ENCODE assay signal across 25 mouse cellular contexts in genomic region chr3:40200174-40200573, GRCm38 (mm10).
"Had no signal": no experiment of that assay in that cellular context is flagged by ENCODE, and none has a peak within 500 bp of the region (broad histone marks: within the 10 kb centered on the region; RNA-seq: fewer than 3 reads in every experiment).

No protein-coding gene starts in this region.

- H3K4me3 ChIP-seq: embryonic facial prominence, embryonic 10.5 days; embryonic facial prominence, embryonic 12.5 days; embryonic facial prominence, embryonic 13.5 days; embryonic facial prominence, embryonic 15.5 days; erythroblast, embryonic 14.5 days; forebrain, embryonic 10.5 days; forebrain, embryonic 12.5 days; forebrain, embryonic 13.5 days; forebrain, embryonic 15.5 days; gastrocnemius, adult 2 months; heart, adult 2 months had no signal

- H3K4me2 ChIP-seq: embryonic facial prominence, embryonic 12.5 days; embryonic facial prominence, embryonic 13.5 days; embryonic facial prominence, embryonic 15.5 days; forebrain, embryonic 12.5 days; forebrain, embryonic 13.5 days; forebrain, embryonic 15.5 days had no signal

- H3K27ac ChIP-seq: embryonic facial prominence, embryonic 10.5 days; embryonic facial prominence, embryonic 12.5 days; embryonic facial prominence, embryonic 13.5 days; embryonic facial prominence, embryonic 15.5 days; forebrain, embryonic 10.5 days; forebrain, embryonic 12.5 days; forebrain, embryonic 13.5 days; forebrain, embryonic 15.5 days; gastrocnemius, adult 2 months; heart, adult 2 months had no signal

- H3K4me1 ChIP-seq: embryonic facial prominence, embryonic 10.5 days; embryonic facial prominence, embryonic 12.5 days; embryonic facial prominence, embryonic 13.5 days; embryonic facial prominence, embryonic 15.5 days; forebrain, embryonic 10.5 days; forebrain, embryonic 12.5 days; forebrain, embryonic 13.5 days; forebrain, embryonic 15.5 days had no signal

- H3K9ac ChIP-seq: embryonic facial prominence, embryonic 12.5 days; embryonic facial prominence, embryonic 13.5 days; embryonic facial prominence, embryonic 15.5 days; forebrain, embryonic 12.5 days; forebrain, embryonic 13.5 days; forebrain, embryonic 15.5 days; forebrain, postnatal 0 days had no signal

- DNase-seq: cerebellum, adult 9-10 months; cerebellum, adult 9-11 months; cerebellum, postnatal 10 days; cerebellum, postnatal 14 days; cerebellum, postnatal 25 days; cerebellum, postnatal 36 days; embryo, embryonic 11 days; forebrain, postnatal 0 days; gastrocnemius, adult 2 months; gastrocnemius, postnatal 10 days; gastrocnemius, postnatal 14 days; gastrocnemius, postnatal 25 days; gastrocnemius, postnatal 36 days; heart, adult 11 months; heart, adult 18-20 months; heart, adult 2 months had no signal

- H3K36me3 ChIP-seq: embryonic facial prominence, embryonic 10.5 days; embryonic facial prominence, embryonic 12.5 days; embryonic facial prominence, embryonic 13.5 days; embryonic facial prominence, embryonic 15.5 days; forebrain, embryonic 10.5 days; forebrain, embryonic 12.5 days; forebrain, embryonic 15.5 days had no signal

- H3K9me3 ChIP-seq: embryonic facial prominence, embryonic 10.5 days; embryonic facial prominence, embryonic 12.5 days; embryonic facial prominence, embryonic 13.5 days; embryonic facial prominence, embryonic 15.5 days; forebrain, embryonic 10.5 days; forebrain, embryonic 12.5 days; forebrain, embryonic 13.5 days; forebrain, embryonic 15.5 days had no signal

- H3K27me3 ChIP-seq: embryonic facial prominence, embryonic 12.5 days; embryonic facial prominence, embryonic 13.5 days; embryonic facial prominence, embryonic 15.5 days; forebrain, embryonic 12.5 days; forebrain, embryonic 13.5 days; forebrain, embryonic 15.5 days had no signal
